Mouse (Mus musculus): ENCODE measurements around the gene Cope. TPM values are rescaled to one million over a fixed set of nuclear protein-coding genes. Genes with fewer than 3 reads are reported as not detected.

The Cope gene
- polyA plus RNA-seq, 1 experiment from 2014 or later = 274 TPM

GRCm38 (mm10) chr8:70274350-70274749 is 28.0 kb upstream of the Cope start:
- no peak overlapping the region for H3K27ac ChIP-seq (replicated peaks; ENCODE audit: low read depth, low read length)
- no peaks in the 10 kb centered on the region for H3K36me3 ChIP-seq (ENCODE audit: control insufficient read depth, insufficient read depth, low read length)
- H3K4me1 ChIP-seq (ENCODE audit: control insufficient read depth, insufficient read depth, low read length) = no peaks in the 10 kb centered on the region
- no peak for ATAC-seq (ENCODE audit: low FRiP score, low TSS enrichment)
- no peak overlapping the region for H3K4me3 ChIP-seq (replicated peaks; ENCODE audit: low read depth, low read length)
- H3K4me2 ChIP-seq (ENCODE audit: low read length) = no peak overlapping the region
- no peaks in the 10 kb centered on the region for H3K9me3 ChIP-seq (ENCODE audit: control insufficient read depth, low read length)
- no peak for DNase-seq
- H3K9ac ChIP-seq (replicated peaks; ENCODE audit: low read length) = no peak overlapping the region
- no peaks in the 10 kb centered on the region for H3K27me3 ChIP-seq (ENCODE audit: control insufficient read depth, insufficient read depth, low read length)

GRCm38 (mm10) chr8:70276476-70276875 is 25.8 kb upstream of the Cope start:
- DNase-seq (no peak), ATAC-seq (ENCODE audit: low FRiP score, low TSS enrichment) (no peak)
- Histone ChIP-seq H3K27ac (replicated peaks; ENCODE audit: low read depth, low read length) (no peak overlapping the region), H3K9ac (replicated peaks; ENCODE audit: low read length) (no peak overlapping the region), H3K36me3 (ENCODE audit: control insufficient read depth, insufficient read depth, low read length) (no peaks in the 10 kb centered on the region), H3K4me2 (ENCODE audit: low read length) (no peak overlapping the region), H3K27me3 (ENCODE audit: control insufficient read depth, insufficient read depth, low read length) (no peaks in the 10 kb centered on the region), H3K4me3 (replicated peaks; ENCODE audit: low read depth, low read length) (no peak overlapping the region), H3K9me3 (ENCODE audit: control insufficient read depth, low read length) (no peaks in the 10 kb centered on the region), H3K4me1 (ENCODE audit: control insufficient read depth, insufficient read depth, low read length) (no peaks in the 10 kb centered on the region)
- WGBS = 94% methylated on average over 3 of the region's 3 CpGs

- Histone ChIP-seq H3K27me3 (ENCODE audit: control insufficient read depth, insufficient read depth, low read length) (no peaks in the 10 kb centered on the region), H3K9ac (replicated peaks; ENCODE audit: low read length) (no peak overlapping the region), H3K36me3 (ENCODE audit: control insufficient read depth, insufficient read depth, low read length) (no peaks in the 10 kb centered on the region), H3K4me1 (ENCODE audit: control insufficient read depth, insufficient read depth, low read length) (0 out of 2 replicates have a peak, but pooled peaks cover 6% of the 10 kb centered on the region), H3K4me3 (replicated peaks; ENCODE audit: low read depth, low read length) (no peak overlapping the region), H3K4me2 (ENCODE audit: low read length) (no peak overlapping the region), H3K9me3 (ENCODE audit: control insufficient read depth, low read length) (no peaks in the 10 kb centered on the region), H3K27ac (replicated peaks; ENCODE audit: low read depth, low read length) (no peak overlapping the region)
- WGBS = 62% methylated on average over 15 of the region's 15 CpGs
- no peak for DNase-seq
- no peak for ATAC-seq (ENCODE audit: low FRiP score, low TSS enrichment)
These were observed 24.1 kb upstream of the Cope start for GRCm38 (mm10) chr8:70278175-70278574.

GRCm38 (mm10) chr8:70279266-70279665 is 23.1 kb upstream of the Cope start:
- Histone ChIP-seq H3K4me1 (ENCODE audit: control insufficient read depth, insufficient read depth, low read length) (0 out of 2 replicates have a peak, but pooled peaks cover 8% of the 10 kb centered on the region), H3K27me3 (ENCODE audit: control insufficient read depth, insufficient read depth, low read length) (no peaks in the 10 kb centered on the region), H3K9ac (replicated peaks; ENCODE audit: low read length) (no peak overlapping the region), H3K4me2 (ENCODE audit: low read length) (no peak overlapping the region), H3K4me3 (replicated peaks; ENCODE audit: low read depth, low read length) (no peak overlapping the region), H3K27ac (replicated peaks; ENCODE audit: low read depth, low read length) (no peak overlapping the region), H3K36me3 (ENCODE audit: control insufficient read depth, insufficient read depth, low read length) (no peaks in the 10 kb centered on the region), H3K9me3 (ENCODE audit: control insufficient read depth, low read length) (no peaks in the 10 kb centered on the region)
- no peak for DNase-seq
- WGBS = 75% methylated on average over 8 of the region's 8 CpGs
- no peak for ATAC-seq (ENCODE audit: low FRiP score, low TSS enrichment)

- Histone ChIP-seq H3K36me3 (ENCODE audit: control insufficient read depth, insufficient read depth, low read length) (peaks cover 10% of the 10 kb centered on the region), H3K27me3 (ENCODE audit: control insufficient read depth, insufficient read depth, low read length) (no peaks in the 10 kb centered on the region), H3K9ac (replicated peaks; ENCODE audit: low read length) (no peak overlapping the region), H3K9me3 (ENCODE audit: control insufficient read depth, low read length) (no peaks in the 10 kb centered on the region), H3K4me3 (replicated peaks; ENCODE audit: low read depth, low read length) (no peak overlapping the region), H3K4me1 (ENCODE audit: control insufficient read depth, insufficient read depth, low read length) (0 out of 2 replicates have a peak, but pooled peaks cover 12% of the 10 kb centered on the region), H3K4me2 (ENCODE audit: low read length) (no peak overlapping the region), H3K27ac (replicated peaks; ENCODE audit: low read depth, low read length) (no peak overlapping the region)
- DNase-seq = no peak
- 28% methylated on average over 3 of the region's 3 CpGs for WGBS
- no peak for ATAC-seq (ENCODE audit: low FRiP score, low TSS enrichment)
These were observed 21.3 kb upstream of the Cope start for GRCm38 (mm10) chr8:70281001-70281400.

GRCm38 (mm10) chr8:70282603-70283135 is 19.6 kb upstream of the Cope start, which contains the start of gene Homer3:
TSS of gene Homer3 (plus strand) at chr8:70282827.
- peak within 1 kb of the TSS; percentile 86 for H3K9ac ChIP-seq (replicated peaks; ENCODE audit: low read length)
- 0 out of 2 replicates have a peak, but pooled peaks cover 12% of the 10 kb centered on the region for H3K4me1 ChIP-seq (ENCODE audit: control insufficient read depth, insufficient read depth, low read length)
- H3K27me3 ChIP-seq (ENCODE audit: control insufficient read depth, insufficient read depth, low read length) = no peaks in the 10 kb centered on the region
- DNase-seq = peak; percentile 88
- peaks cover 26% of the 10 kb centered on the region for H3K36me3 ChIP-seq (ENCODE audit: control insufficient read depth, insufficient read depth, low read length)
- 2% methylated on average over 36 of the region's 36 CpGs for WGBS
- peak within 1 kb of the TSS; percentile 78 for H3K4me3 ChIP-seq (replicated peaks; ENCODE audit: low read depth, low read length)
- H3K9me3 ChIP-seq (ENCODE audit: control insufficient read depth, low read length) = no peaks in the 10 kb centered on the region
- H3K27ac ChIP-seq (replicated peaks; ENCODE audit: low read depth, low read length) = peak within 1 kb of the TSS; percentile 71
- ATAC-seq (ENCODE audit: low FRiP score, low TSS enrichment) = peak; percentile 91
- H3K4me2 ChIP-seq (ENCODE audit: low read length) = peak within 1 kb of the TSS; percentile 65

GRCm38 (mm10) chr8:70283136-70284077 is 18.9 kb upstream of the Cope start:
- peak; percentile 58 for DNase-seq
- peak; percentile 67 for ATAC-seq (ENCODE audit: low FRiP score, low TSS enrichment)
- peak overlapping the region; percentile 71 for H3K27ac ChIP-seq (replicated peaks; ENCODE audit: low read depth, low read length)
- peak overlapping the region; percentile 65 for H3K4me2 ChIP-seq (ENCODE audit: low read length)
- WGBS = under 1% methylated on average over 55 of the region's 55 CpGs
- peak overlapping the region; percentile 78 for H3K4me3 ChIP-seq (replicated peaks; ENCODE audit: low read depth, low read length)
- no peaks in the 10 kb centered on the region for H3K9me3 ChIP-seq (ENCODE audit: control insufficient read depth, low read length)
- H3K9ac ChIP-seq (replicated peaks; ENCODE audit: low read length) = peak overlapping the region; percentile 86
- H3K27me3 ChIP-seq (ENCODE audit: control insufficient read depth, insufficient read depth, low read length) = no peaks in the 10 kb centered on the region
- 0 out of 2 replicates have a peak, but pooled peaks cover 12% of the 10 kb centered on the region for H3K4me1 ChIP-seq (ENCODE audit: control insufficient read depth, insufficient read depth, low read length)
- H3K36me3 ChIP-seq (ENCODE audit: control insufficient read depth, insufficient read depth, low read length) = peaks cover 32% of the 10 kb centered on the region

GRCm38 (mm10) chr8:70284421-70284820 is 17.9 kb upstream of the Cope start:
- no peaks in the 10 kb centered on the region for H3K27me3 ChIP-seq (ENCODE audit: control insufficient read depth, insufficient read depth, low read length)
- ATAC-seq (ENCODE audit: low FRiP score, low TSS enrichment) (no peak), DNase-seq (no peak)
- H3K4me1 ChIP-seq (ENCODE audit: control insufficient read depth, insufficient read depth, low read length) = 0 out of 2 replicates have a peak, but pooled peaks cover 12% of the 10 kb centered on the region
- H3K36me3 ChIP-seq (ENCODE audit: control insufficient read depth, insufficient read depth, low read length) = peaks cover 39% of the 10 kb centered on the region
- H3K27ac ChIP-seq (replicated peaks; ENCODE audit: low read depth, low read length) = no peak overlapping the region
- no peak overlapping the region for H3K9ac ChIP-seq (replicated peaks; ENCODE audit: low read length)
- no peaks in the 10 kb centered on the region for H3K9me3 ChIP-seq (ENCODE audit: control insufficient read depth, low read length)
- 60% methylated on average over 5 of the region's 5 CpGs for WGBS
- no peak overlapping the region for H3K4me3 ChIP-seq (replicated peaks; ENCODE audit: low read depth, low read length)
- peak overlapping the region; percentile 28 for H3K4me2 ChIP-seq (ENCODE audit: low read length)

Data from midbrain, embryonic 14.5 days (tissue).